Mouse (Mus musculus): ENCODE measurements around the gene Ubtd2.

Ubtd2 gene

GRCm38 (mm10) chr11:32544041-32544440 lies 88.9 kb downstream of the Ubtd2 start:
- DNase-seq (ENCODE audit: low read depth, low spot score), result no peak

DNA sequence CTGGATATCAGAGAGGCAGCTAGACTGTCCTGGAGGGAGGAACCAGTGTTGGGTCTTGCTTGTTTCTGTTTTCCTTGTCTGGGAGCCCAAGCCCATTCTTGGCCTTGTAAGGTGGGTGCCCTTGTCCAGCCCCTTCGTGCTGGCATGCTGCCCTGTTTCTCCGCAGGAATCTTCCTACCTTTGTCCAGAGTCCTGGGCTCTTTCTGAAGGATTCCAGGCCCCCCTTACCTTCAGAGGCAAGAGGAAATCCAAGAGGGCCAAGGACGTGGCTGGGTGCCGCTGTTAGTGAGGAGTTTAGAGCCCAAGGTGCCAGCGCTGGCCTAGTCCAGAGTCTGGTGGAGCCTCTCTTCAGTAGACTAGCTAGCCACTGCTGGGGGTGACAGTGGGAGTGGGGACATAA lies 89.3 kb downstream of the Ubtd2 start:
- DNase-seq (ENCODE audit: low read depth, low spot score), result no peak

- DNase-seq (ENCODE audit: low read depth, low spot score), result no peak
Observed at GRCm38 (mm10) chr11:32545605-32546004, 90.4 kb downstream of the Ubtd2 start.

GRCm38 (mm10) chr11:32546483-32546882 lies 91.3 kb downstream of the Ubtd2 start:
- no peak for DNase-seq (ENCODE audit: low read depth, low spot score)

GRCm38 (mm10) chr11:32547391-32547947 lies 92.3 kb downstream of the Ubtd2 start:
- no peak for DNase-seq (ENCODE audit: low read depth, low spot score)

DNA sequence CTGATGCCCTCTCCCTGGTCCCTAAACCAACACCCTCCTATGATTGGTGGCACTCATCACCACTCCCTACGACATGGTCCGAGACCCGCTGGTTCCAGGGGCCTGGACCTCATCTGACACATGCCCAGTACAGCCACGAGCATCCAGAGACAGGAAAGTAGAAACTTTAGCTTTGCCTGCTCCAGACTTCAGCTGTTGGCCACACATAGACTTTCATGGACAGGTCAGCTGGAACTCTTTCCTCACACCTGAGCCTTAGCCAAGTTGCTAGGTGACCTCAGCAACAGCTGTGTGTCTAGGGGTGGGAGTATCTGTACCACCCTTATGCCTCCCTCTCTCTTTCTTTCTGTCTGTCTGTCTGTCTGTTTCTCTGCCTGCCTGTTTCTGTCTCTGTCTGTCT lies 93.1 kb downstream of the Ubtd2 start:
- DNase-seq (ENCODE audit: low read depth, low spot score), result no peak

DNA sequence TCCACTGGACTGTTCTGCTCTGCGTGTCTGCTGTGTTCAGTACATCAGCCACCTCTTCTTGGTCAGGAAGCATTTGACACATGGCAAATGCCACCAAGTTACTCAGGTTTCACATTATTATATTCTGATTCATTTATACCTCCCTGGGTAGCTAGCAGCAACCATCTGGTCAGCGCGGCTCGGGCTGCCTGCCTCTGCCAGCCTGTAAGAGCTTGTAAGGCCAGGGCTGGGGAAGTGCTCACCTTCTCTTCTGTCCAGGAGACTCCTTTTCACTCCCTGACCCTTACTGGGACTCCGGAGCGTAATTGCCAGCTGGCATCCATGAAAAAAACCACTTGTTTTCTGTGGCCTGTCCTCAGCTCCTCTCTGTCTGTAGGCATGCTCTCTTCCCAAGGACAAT lies 94.1 kb downstream of the Ubtd2 start:
- DNase-seq (ENCODE audit: low read depth, low spot score), result no peak

GRCm38 (mm10) chr11:32550102-32550501 lies 94.9 kb downstream of the Ubtd2 start:
- no peak for DNase-seq (ENCODE audit: low read depth, low spot score)

DNA sequence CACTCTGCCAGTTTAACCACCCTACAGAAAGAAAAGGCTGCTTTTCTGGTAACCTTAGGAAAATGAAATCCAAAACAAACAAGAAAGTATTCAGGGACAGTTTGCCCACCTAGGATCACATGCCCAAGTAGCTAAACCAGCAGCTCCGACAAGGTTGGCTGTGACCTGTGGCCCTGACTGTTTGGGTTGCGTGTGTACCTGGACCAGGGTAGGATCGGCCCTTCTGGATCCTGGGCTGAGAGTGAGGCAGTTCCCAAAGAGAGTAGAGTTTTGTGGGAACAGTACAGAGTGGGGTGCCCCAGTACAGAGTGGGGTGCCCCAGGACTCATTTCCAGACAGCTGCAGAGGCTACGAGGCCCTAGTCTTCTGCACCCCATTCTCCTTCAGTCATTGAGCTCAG lies 95.9 kb downstream of the Ubtd2 start:
- no peak for DNase-seq (ENCODE audit: low read depth, low spot score)

DNA sequence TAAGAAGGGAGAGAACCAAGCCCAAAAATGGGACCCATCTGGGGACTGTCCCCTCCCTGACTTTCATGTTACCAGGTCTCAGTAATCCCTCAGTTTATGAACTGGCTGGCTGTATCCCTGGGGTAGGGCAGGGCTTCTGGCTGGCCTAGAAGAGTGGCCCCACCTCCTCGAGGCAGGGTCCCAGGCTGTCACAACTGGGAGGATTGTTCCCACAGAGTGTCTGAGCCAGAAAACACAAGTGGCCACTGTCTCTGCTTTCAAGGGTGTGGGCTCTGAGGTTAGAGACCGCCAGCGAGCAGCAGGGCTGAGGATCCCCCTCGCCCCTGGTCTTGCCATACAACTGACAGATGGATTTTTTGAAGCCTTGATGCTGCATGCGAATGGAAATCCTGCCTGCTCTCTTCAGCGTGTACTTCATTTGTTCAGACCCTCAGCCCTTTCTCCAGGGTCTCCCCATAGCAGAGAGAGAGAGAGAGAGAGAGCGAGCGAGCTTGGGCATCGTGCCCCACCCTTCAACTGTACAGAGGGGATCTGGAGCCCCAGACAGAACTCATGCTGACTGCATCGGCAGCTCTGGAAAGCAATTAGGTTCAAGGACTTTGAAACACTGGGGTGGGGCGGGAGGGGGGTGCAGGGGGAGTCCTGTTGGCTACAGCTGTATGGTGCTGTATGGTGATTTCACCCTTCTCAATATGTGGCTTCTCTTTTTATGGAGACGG lies 96.6 kb downstream of the Ubtd2 start:
- DNase-seq (ENCODE audit: low read depth, low spot score), result no peak

DNA sequence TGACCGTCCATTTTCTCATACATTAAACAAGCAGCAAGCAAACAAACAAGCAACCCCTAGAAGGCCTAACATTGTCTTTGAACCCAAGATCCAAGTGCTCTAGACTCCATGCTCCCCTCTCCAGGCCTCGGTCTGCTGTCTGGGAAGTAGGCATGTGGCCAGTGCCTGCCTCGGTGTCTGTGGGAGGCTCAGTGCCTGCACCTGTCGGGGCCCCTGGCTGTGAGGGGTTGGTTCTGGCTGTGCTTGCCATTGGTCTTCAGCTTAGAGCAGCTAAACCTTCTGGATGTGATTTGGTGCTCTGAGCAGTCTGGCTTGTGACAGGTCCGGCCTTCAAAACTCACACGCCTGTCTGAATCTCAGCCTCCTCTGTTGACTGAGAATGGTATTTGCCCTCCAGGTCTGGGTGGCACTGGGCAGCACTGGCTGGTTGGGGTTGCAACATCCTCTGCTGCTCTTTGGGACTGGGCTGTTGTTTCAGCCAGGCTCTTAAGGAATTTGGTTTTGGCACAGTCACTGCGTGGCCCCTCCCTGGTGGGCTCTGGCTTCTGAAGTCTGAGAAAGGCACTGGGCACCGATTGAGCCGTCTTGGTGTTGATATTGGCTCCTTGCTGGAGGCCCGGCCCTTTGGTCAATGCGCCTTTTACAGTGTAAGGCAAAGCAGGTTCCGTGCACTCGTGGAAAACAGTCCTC lies 97.4 kb downstream of the Ubtd2 start:
- no peak for DNase-seq (ENCODE audit: low read depth, low spot score)

GRCm38 (mm10) chr11:32553311-32554140 lies 98.4 kb downstream of the Ubtd2 start:
- no peak for DNase-seq (ENCODE audit: low read depth, low spot score)

DNA sequence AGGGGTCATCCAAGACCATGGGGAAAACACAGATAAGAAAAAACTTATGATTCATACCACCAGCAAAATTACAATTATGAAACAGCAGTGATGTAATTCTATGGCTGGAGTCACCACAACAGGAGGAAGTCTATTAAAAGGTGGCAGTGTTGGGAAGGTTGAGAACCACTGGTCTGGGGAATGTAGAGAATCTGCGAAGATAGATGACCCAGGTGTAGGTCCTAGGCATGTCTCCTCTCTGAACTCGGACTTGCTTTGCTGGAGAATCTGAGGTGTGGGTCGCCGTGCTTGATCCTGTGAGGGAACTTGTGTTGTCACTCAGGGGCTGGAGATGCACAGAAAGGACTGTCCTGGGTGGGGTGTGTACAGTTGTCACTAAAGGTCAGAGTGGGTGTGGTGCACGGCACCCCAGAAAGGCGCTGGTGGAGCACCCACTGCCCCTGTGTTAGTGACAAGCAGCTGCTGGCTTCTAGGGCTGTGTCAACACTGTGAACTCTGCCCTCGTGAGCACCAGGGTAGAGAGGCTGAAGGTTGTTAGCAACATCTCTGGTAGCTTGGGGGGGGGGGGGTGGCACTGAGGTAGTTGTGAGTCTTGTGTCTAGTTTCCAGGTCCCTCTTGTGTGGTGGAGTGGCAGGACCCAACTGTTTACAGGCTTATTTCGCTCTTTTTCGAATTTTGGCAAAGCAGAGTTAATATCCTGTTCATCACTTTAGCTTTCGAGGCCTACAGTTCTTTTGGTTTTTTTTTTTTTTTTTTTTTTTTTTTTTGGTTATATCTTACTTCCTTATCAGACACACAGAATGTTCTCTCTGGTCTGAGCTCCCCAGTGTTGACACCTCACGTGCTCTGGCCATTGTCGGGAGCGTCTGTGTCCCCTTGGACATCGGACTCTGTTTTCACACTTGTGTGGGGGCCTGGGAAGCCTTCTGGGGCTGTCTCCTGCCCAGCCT lies 99.2 kb downstream of the Ubtd2 start:
- no peak for DNase-seq (ENCODE audit: low read depth, low spot score)

DNA sequence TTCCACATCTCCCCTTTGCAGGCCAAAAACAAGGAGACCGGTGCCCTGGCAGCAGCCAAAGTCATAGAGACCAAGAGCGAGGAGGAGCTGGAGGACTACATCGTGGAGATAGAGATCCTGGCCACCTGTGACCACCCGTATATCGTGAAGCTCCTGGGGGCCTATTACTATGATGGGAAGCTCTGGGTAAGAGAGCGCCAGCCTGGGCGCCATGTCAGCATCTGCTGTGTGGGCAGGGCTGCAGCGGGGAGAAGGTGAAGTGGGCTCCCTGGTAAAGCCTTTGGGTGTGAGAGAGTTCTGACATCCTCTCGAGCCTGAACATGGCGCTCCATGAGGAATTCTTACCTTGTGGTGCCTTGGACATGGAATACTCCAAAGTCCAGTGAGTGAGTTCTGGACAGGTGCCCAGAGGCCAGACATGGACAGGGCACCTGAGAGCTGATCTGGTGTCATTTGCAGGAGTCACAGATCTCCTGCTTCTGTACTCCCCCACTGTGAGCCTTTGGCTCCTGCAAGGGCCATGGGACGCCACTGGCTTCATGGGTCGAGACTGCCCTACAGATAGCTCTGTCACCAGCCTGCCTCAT lies 100.0 kb downstream of the Ubtd2 start:
- DNase-seq (ENCODE audit: low read depth, low spot score), result no peak

DNA sequence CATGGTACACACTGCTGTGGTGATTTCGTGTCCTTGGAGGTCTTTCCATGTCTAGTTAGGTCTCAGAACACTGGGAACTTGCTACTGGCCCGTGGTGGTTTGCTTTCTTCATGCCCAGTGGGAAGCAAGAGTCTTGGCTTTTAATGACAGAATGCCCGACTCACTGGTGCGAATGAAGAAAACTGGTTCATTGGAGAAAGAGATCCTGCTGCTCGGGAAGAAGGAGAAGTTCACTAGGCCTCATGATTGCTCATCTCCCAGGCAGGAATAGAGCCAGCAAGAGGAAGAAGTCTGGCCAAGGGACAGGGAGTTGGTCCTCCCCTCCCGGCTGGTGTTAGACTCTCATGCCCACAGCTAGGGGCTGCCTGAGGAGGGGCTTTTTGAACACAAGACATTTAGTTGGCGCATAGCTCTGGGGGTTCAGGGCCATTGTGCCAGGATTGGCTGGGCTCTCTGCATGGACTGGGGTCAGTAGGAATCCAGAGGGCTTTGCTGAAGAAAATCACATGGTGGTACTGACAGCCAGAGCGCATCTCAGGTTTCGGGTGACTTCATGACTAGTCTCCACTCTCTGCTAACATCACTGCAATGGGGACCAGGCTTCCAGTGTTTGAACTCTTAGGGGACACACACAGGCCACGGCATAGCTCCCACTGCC lies 101.3 kb downstream of the Ubtd2 start:
- no peak for DNase-seq (ENCODE audit: low read depth, low spot score)

- no peak for DNase-seq (ENCODE audit: low read depth, low spot score)
Observed at GRCm38 (mm10) chr11:32558026-32558425, 102.9 kb downstream of the Ubtd2 start.

DNA sequence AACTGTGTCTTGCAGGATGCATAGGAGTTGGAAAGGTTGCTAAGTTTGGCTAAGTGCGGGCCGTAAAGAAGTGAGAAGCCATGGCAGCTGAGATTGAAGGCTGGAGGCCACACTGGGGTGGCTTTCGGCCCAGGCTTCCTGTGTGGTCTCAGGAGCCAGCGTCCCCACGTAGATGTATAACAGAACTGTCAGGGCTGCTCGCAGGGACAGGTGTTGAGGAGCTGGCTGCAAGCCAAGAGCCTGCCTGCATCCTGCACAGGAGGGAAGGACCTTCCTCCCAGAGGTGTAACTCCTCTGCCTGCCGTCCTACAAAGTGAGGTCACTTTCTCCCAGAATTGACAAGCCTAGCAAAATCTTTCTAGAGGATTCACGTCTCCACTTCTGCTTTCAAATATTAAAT lies 103.5 kb downstream of the Ubtd2 start:
- DNase-seq (ENCODE audit: low read depth, low spot score), result no peak

- no peak for DNase-seq (ENCODE audit: low read depth, low spot score)
Observed at GRCm38 (mm10) chr11:32560015-32560770, 105.0 kb downstream of the Ubtd2 start.

All from ZHBTc4 (cell line).